In the genomic region with DNA sequence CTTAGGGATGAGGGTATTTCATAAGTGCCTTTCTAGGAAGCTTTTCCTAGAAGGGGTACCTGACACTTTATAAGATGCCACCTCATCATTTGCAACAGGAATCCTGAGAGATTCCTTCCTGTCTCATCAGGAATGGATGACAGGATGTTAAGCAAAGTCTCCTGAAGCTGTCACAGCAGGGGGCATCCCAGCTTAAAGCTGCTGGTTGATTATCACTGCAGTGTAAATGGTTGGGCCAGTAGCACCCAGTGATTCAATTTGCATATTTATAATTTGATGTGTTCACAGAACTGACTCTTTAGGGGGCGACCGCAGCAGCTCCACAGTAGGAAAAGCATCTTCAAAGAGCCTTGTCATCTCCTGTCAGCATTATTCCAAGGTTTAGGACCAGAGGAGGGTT, we compare ENCODE assay signal across 29 mouse cellular contexts.
A peak's percentile ranks its signal among the peaks of the same experiment; 100 is the strongest.
DNase-seq lines count a peak whose midpoint lies in the region; ATAC-seq and TF ChIP-seq lines count a peak whose summit lies in the region.
"Had no signal": no experiment of that assay in that cellular context is flagged by ENCODE, and none has a peak within 500 bp of the region (broad histone marks: within the 10 kb centered on the region; RNA-seq: fewer than 3 reads in every experiment).

No protein-coding gene starts in this region.

- no peaks in the 10 kb centered on the region for H3K4me1 ChIP-seq in forebrain, embryonic 14.5 days (ENCODE audit: control insufficient read depth, insufficient read depth, low read length)
- no peaks in the 10 kb centered on the region for H3K4me1 ChIP-seq in forebrain, postnatal 0 days (ENCODE audit: insufficient read depth)
- peaks cover 6% of the 10 kb centered on the region; the same call in 1 of the 2 replicates for H3K4me1 ChIP-seq in midbrain, embryonic 14.5 days (ENCODE audit: control insufficient read depth, insufficient read depth, low read length)
- H3K4me1 ChIP-seq in midbrain, embryonic 10.5 days: no peaks in the 10 kb centered on the region
- peaks cover under 1% of the 10 kb centered on the region; the same call in 1 of the 2 replicates for H3K4me1 ChIP-seq in midbrain, embryonic 16.5 days (ENCODE audit: control insufficient read depth, insufficient read depth, low read length)
- H3K4me1 ChIP-seq: embryonic facial prominence, embryonic 12.5 days; forebrain, embryonic 10.5 days; heart, embryonic 12.5 days; limb, embryonic 15.5 days; liver, embryonic 13.5 days had no signal

- 47% methylated on average over 2 of the region's 2 CpGs for WGBS in forebrain, embryonic 14.5 days
- 38% methylated on average over 2 of the region's 2 CpGs for WGBS in forebrain, postnatal 0 days
- 31% methylated on average over 2 of the region's 2 CpGs for WGBS in midbrain, embryonic 14.5 days
- 52% methylated on average over 2 of the region's 2 CpGs for WGBS in midbrain, embryonic 10.5 days
- WGBS in midbrain, embryonic 16.5 days: 25% methylated on average over 2 of the region's 2 CpGs

- no peaks in the 10 kb centered on the region for H3K36me3 ChIP-seq in forebrain, embryonic 14.5 days (ENCODE audit: control insufficient read depth, insufficient read depth, low read length)
- H3K36me3 ChIP-seq in forebrain, postnatal 0 days (ENCODE audit: insufficient read depth): no peaks in the 10 kb centered on the region
- H3K36me3 ChIP-seq in midbrain, embryonic 14.5 days (ENCODE audit: control insufficient read depth, insufficient read depth, low read length): no peaks in the 10 kb centered on the region
- no peaks in the 10 kb centered on the region for H3K36me3 ChIP-seq in midbrain, embryonic 10.5 days
- no peaks in the 10 kb centered on the region for H3K36me3 ChIP-seq in midbrain, embryonic 16.5 days (ENCODE audit: control insufficient read depth, insufficient read depth, low read length)
- H3K36me3 ChIP-seq: embryonic facial prominence, embryonic 12.5 days; forebrain, embryonic 10.5 days; heart, embryonic 12.5 days; hindbrain, embryonic 15.5 days; kidney, embryonic 15.5 days; limb, embryonic 10.5 days; limb, embryonic 15.5 days; liver, embryonic 13.5 days had no signal

- H3K9me3 ChIP-seq in forebrain, embryonic 14.5 days (replicated peaks; ENCODE audit: control insufficient read depth, low read length): no peaks in the 10 kb centered on the region
- H3K9me3 ChIP-seq in forebrain, postnatal 0 days (ENCODE audit: low read length): no peaks in the 10 kb centered on the region
- no peaks in the 10 kb centered on the region for H3K9me3 ChIP-seq in midbrain, embryonic 14.5 days (ENCODE audit: control insufficient read depth, low read length)
- H3K9me3 ChIP-seq in midbrain, embryonic 10.5 days (replicated peaks): no peaks in the 10 kb centered on the region
- H3K9me3 ChIP-seq in midbrain, embryonic 16.5 days (replicated peaks; ENCODE audit: control insufficient read depth, low read length, poor library complexity, severe bottlenecking): no peaks in the 10 kb centered on the region
- H3K9me3 ChIP-seq: embryonic facial prominence, embryonic 12.5 days; forebrain, embryonic 10.5 days; heart, embryonic 12.5 days; hindbrain, embryonic 15.5 days; kidney, embryonic 15.5 days; limb, embryonic 10.5 days; limb, embryonic 15.5 days; liver, embryonic 13.5 days had no signal

- no peak overlapping the region for H3K27ac ChIP-seq in forebrain, embryonic 14.5 days (ENCODE audit: low read depth, low read length)
- H3K27ac ChIP-seq in forebrain, postnatal 0 days (ENCODE audit: low read depth, low read length): no peak overlapping the region
- H3K27ac ChIP-seq in midbrain, embryonic 14.5 days (replicated peaks; ENCODE audit: low read depth, low read length): no peak overlapping the region
- H3K27ac ChIP-seq in midbrain, embryonic 10.5 days (replicated peaks): no peak overlapping the region
- H3K27ac ChIP-seq in midbrain, embryonic 16.5 days (ENCODE audit: low read length): no peak overlapping the region
- H3K27ac ChIP-seq: embryonic facial prominence, embryonic 12.5 days; forebrain, embryonic 10.5 days; heart, adult 2 months; hindbrain, embryonic 15.5 days; kidney, embryonic 15.5 days; layer of hippocampus, adult 2 months; limb, embryonic 10.5 days; limb, embryonic 15.5 days; liver, embryonic 13.5 days; macrophage had no signal

- H3K4me3 ChIP-seq in forebrain, embryonic 14.5 days (ENCODE audit: low read depth, low read length): no peak overlapping the region
- H3K4me3 ChIP-seq in forebrain, postnatal 0 days (ENCODE audit: low read depth, low read length): no peak overlapping the region
- no peak overlapping the region for H3K4me3 ChIP-seq in midbrain, embryonic 14.5 days (replicated peaks; ENCODE audit: low read depth, low read length)
- H3K4me3 ChIP-seq in midbrain, embryonic 10.5 days: no peak overlapping the region
- H3K4me3 ChIP-seq in midbrain, embryonic 16.5 days (ENCODE audit: low read depth, low read length): no peak overlapping the region
- H3K4me3 ChIP-seq: embryonic facial prominence, embryonic 12.5 days; forebrain, embryonic 10.5 days; heart, adult 2 months; heart, embryonic 12.5 days; hindbrain, embryonic 15.5 days; kidney, embryonic 15.5 days; layer of hippocampus, adult 2 months; limb, embryonic 10.5 days; limb, embryonic 15.5 days; liver, embryonic 13.5 days had no signal

- ATAC-seq in forebrain, embryonic 14.5 days: no peak
- no peak for ATAC-seq in forebrain, postnatal 0 days
- no peak for ATAC-seq in midbrain, embryonic 14.5 days (ENCODE audit: low FRiP score, low TSS enrichment)
- ATAC-seq in midbrain, embryonic 16.5 days: peak; percentile 32; the same call in 1 of the 2 replicates
- ATAC-seq: CD4-positive, CD25-positive, alpha-beta regulatory T cell, adult 4 months; forebrain, embryonic 16.5 days had no signal

- peak; percentile 41 for DNase-seq in forebrain, embryonic 14.5 days (ENCODE audit: low spot score)
- no peak for DNase-seq in forebrain, postnatal 0 days
- peak; percentile 47 for DNase-seq in midbrain, embryonic 14.5 days
- no peak for DNase-seq in midbrain, embryonic 10.5 days (ENCODE audit: low spot score)
- DNase-seq in thymus, postnatal 10 days (ENCODE audit: low spot score in 2 of 2): no peak
- no peak for DNase-seq in embryo, embryonic 10.5 days (ENCODE audit: low spot score)
- DNase-seq: adrenal gland, adult 8-10 months; cerebellum, adult 11 months; embryo, embryonic 11 days; heart, adult 2 months; kidney, adult 18-20 months; kidney, postnatal 36 days; liver, embryonic 13.5 days; lung, adult 18-20 months; lung, postnatal 10 days; thymus, adult 2 months; thymus, postnatal 4 days had no signal

- H3K27me3 ChIP-seq in forebrain, embryonic 14.5 days (replicated peaks; ENCODE audit: control insufficient read depth, insufficient read depth, low read length): no peaks in the 10 kb centered on the region
- H3K27me3 ChIP-seq in forebrain, postnatal 0 days (ENCODE audit: insufficient read depth, low read length): no peaks in the 10 kb centered on the region
- H3K27me3 ChIP-seq in midbrain, embryonic 14.5 days (ENCODE audit: control insufficient read depth, insufficient read depth, low read length): no peaks in the 10 kb centered on the region
- H3K27me3 ChIP-seq in midbrain, embryonic 10.5 days (ENCODE audit: low read depth, poor library complexity, severe bottlenecking): no peaks in the 10 kb centered on the region
- H3K27me3 ChIP-seq in midbrain, embryonic 16.5 days (ENCODE audit: control insufficient read depth, insufficient read depth, low read depth, low read length): no peaks in the 10 kb centered on the region
- H3K27me3 ChIP-seq: embryonic facial prominence, embryonic 12.5 days; heart, embryonic 12.5 days; hindbrain, embryonic 15.5 days; kidney, embryonic 15.5 days; limb, embryonic 15.5 days; liver, embryonic 13.5 days had no signal

- no peak for TF ChIP-seq CTCF in forebrain, postnatal 0 days (IDR thresholded peaks at IDR 0.05; ENCODE audit: low read depth)

- H3K9ac ChIP-seq in forebrain, embryonic 14.5 days (ENCODE audit: low read length): no peak overlapping the region
- no peak overlapping the region for H3K9ac ChIP-seq in forebrain, postnatal 0 days
- no peak overlapping the region for H3K9ac ChIP-seq in midbrain, embryonic 14.5 days (replicated peaks; ENCODE audit: low read length)
- no peak overlapping the region for H3K9ac ChIP-seq in midbrain, embryonic 16.5 days (ENCODE audit: low read depth, low read length)
- H3K9ac ChIP-seq: embryonic facial prominence, embryonic 12.5 days; heart, embryonic 12.5 days; hindbrain, embryonic 15.5 days; kidney, embryonic 15.5 days; limb, embryonic 15.5 days; liver, embryonic 13.5 days had no signal

- H3K4me2 ChIP-seq in forebrain, embryonic 14.5 days (ENCODE audit: low read length): no peak overlapping the region
- H3K4me2 ChIP-seq in forebrain, postnatal 0 days (ENCODE audit: low read depth): no peak overlapping the region
- H3K4me2 ChIP-seq in midbrain, embryonic 14.5 days (ENCODE audit: low read length): no peak overlapping the region
- no peak overlapping the region for H3K4me2 ChIP-seq in midbrain, embryonic 16.5 days (ENCODE audit: low read length)
- H3K4me2 ChIP-seq: embryonic facial prominence, embryonic 12.5 days; heart, embryonic 12.5 days; hindbrain, embryonic 15.5 days; kidney, embryonic 15.5 days; limb, embryonic 15.5 days; liver, embryonic 13.5 days had no signal

Comparison
In these comparisons a context has a peak if more than half of its experiments do, and no peak if none do; other contexts are left out.
1. DNase-seq: peak in forebrain, embryonic 14.5 days (single experiment) and midbrain, embryonic 14.5 days (single experiment); none in forebrain, postnatal 0 days (single experiment), midbrain, embryonic 10.5 days (single experiment), thymus, postnatal 10 days (0 of 2) and embryo, embryonic 10.5 days (single experiment).